Comparison of ENCODE assay signal across 8 mouse cellular contexts in the genomic region with DNA sequence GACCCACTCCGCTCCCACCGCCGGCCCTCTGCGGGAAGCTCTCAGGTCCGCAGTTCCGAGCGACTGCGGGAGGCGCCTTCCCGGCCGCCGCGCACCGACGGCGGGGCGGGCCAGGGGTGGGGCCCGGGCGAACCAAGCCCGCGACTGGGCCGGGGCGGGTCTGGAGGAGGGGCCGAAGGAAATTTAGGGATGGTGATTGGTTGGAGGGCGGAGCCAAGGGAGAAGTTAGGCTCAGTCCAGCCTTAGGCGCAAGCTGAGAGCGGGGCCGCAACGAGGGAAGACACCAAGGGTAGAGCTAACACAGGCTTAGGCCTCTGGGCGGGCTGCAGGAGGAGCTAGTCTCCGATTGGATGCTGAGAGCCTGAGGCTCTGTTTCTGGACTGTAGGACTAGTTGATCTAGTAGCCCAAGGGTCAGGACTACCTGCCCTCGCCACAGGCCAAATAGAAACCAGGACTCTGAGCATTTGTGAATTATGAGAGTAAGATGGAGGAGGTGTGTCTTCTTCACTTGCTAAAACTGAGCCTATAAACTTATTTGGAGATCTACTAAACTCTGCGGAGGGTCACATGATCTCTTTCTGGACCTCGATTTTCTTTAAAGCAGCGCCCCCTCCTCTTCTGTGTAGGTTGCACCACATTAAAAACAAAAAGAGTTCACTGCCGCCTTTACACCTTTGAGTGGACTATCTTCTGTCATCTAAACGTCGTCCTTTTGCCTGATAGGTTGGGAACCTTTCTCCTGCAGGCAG. TPM values are rescaled to one million over a fixed set of nuclear protein-coding genes. Genes with fewer than 3 reads are reported as not detected.
A peak's percentile ranks its signal among the peaks of the same experiment; 100 is the strongest.
DNase-seq lines count a peak whose midpoint lies in the region; ATAC-seq lines count a peak whose summit lies in the region.

A gene (minus strand): TSS at position 89 of the 750 bp plus-strand sequence.

- DNase-seq in T-cell, adult 2 months (ENCODE audit: low spot score) = peak; percentile 92
- DNase-seq in cerebellum, postnatal 4 days (ENCODE audit: low spot score in 2 of 2) = peak; percentile 73 to 88
- peak; percentile 99 for DNase-seq in gastrocnemius, adult 18-20 months (ENCODE audit: low spot score)
- DNase-seq in left cerebral cortex, adult 18-20 months (ENCODE audit: low spot score in 2 of 2) = peak; percentile 93
- DNase-seq in right cerebral cortex, adult 2 months (ENCODE audit: low spot score in 2 of 2) = peak; percentile 92 to 93
- peak; percentile 96 for DNase-seq in urinary bladder, postnatal 14 days (ENCODE audit: low spot score)

- H3K27ac ChIP-seq in hindbrain, embryonic 16.5 days (ENCODE audit: low read depth, low read length) = peak within 1 kb of the TSS; percentile 90
- peak within 1 kb of the TSS; percentile 95 for H3K27ac ChIP-seq in macrophage

- ATAC-seq in hindbrain, embryonic 16.5 days = peak; percentile 92

- H3K36me3 ChIP-seq in hindbrain, embryonic 16.5 days (ENCODE audit: control insufficient read depth, insufficient read depth, low read length) = no peaks in the 10 kb centered on the region
- no peaks in the 10 kb centered on the region for H3K36me3 ChIP-seq in macrophage (ENCODE audit: inconsistent target)

- no peaks in the 10 kb centered on the region for H3K27me3 ChIP-seq in hindbrain, embryonic 16.5 days (replicated peaks; ENCODE audit: control insufficient read depth, insufficient read depth, low read length)

- 2% methylated on average over 30 of the region's 38 CpGs for WGBS in hindbrain, embryonic 16.5 days
- 8% methylated on average over 14 of the region's 38 CpGs for WGBS in macrophage (ENCODE audit: missing documents)

- peaks cover 46% of the 10 kb centered on the region for H3K4me1 ChIP-seq in hindbrain, embryonic 16.5 days (ENCODE audit: control insufficient read depth, insufficient read depth, low read depth, low read length)

- H3K4me2 ChIP-seq in hindbrain, embryonic 16.5 days (ENCODE audit: low read length) = peak within 1 kb of the TSS; percentile 79

- no peaks in the 10 kb centered on the region for H3K9me3 ChIP-seq in hindbrain, embryonic 16.5 days (ENCODE audit: control insufficient read depth, low read length)

- H3K4me3 ChIP-seq in hindbrain, embryonic 16.5 days (ENCODE audit: low read length) = peak within 1 kb of the TSS; percentile 82
- peak within 1 kb of the TSS; percentile 99 for H3K4me3 ChIP-seq in macrophage (ENCODE audit: inconsistent target)

- peaks cover 46% of the 10 kb centered on the region for H3K79me2 ChIP-seq in macrophage (ENCODE audit: inconsistent target)

- H3K9ac ChIP-seq in hindbrain, embryonic 16.5 days (ENCODE audit: low read depth, low read length) = peak within 1 kb of the TSS; percentile 92

RNA-seq across cellular contexts. Expression of the gene that starts here (rescaled TPM):
- 10 to 100 TPM; 59.3 to 75.5 TPM for total RNA-seq in gastrocnemius, adult 18-20 months (2021)
- 302 and 317 TPM in 2 replicates for polyA plus RNA-seq in hindbrain, embryonic 16.5 days (2015; fragmentation: Nextera tagmentation; extraction: Ambion mirVana)
- total RNA-seq in left cerebral cortex, adult 18-20 months (2021) = 100 to 1,000 TPM; 222 to 239 TPM
- total RNA-seq in macrophage (2018; cell fraction: chromatin; rRNA removed) = 100 to 1,000 TPM in 23 of 26 experiments, 10 to 100 TPM in 3; 71.0 to 453 (median 221) TPM
- 100 to 1,000 TPM; 541 to 697 (median 633) TPM for total RNA-seq in macrophage (2018; cell fraction: cytosol; rRNA removed)
- total RNA-seq in macrophage (2018; cell fraction: nucleus; rRNA removed) = 100 to 1,000 TPM; 118 to 431 (median 271) TPM
- polyA plus RNA-seq in macrophage (2018) = 624 to 802 TPM (median 682 TPM) in 3 replicates

Comparison
In these comparisons a context has a peak if more than half of its experiments do, and no peak if none do; other contexts are left out.
1. Peak in every context shown above with its lines: DNase-seq, ATAC-seq, H3K4me3 ChIP-seq and H3K27ac ChIP-seq.